In the genomic region with DNA sequence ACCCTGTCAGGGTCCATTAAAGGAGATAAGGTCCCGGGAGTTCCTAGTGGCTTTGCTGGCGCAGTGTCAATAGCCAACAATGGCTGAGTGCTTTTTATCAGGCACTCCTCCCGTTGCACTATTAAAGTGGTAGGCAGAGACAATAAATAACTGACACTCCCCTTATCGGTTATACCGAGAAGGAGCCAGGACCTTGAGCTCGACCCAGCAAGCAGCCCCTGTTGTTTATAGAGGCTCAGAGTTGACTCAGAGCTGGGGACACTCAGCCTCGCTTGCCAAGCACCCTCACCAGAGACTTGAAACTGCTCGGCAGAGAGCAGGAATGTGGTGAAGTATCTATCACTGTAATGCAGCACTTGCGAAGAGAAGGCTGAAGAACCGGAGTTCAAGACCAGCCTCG, we compare ENCODE assay signal across 13 mouse cellular contexts.
A peak's percentile ranks its signal among the peaks of the same experiment; 100 is the strongest.
DNase-seq lines count a peak whose midpoint lies in the region; ATAC-seq lines count a peak whose summit lies in the region.
"Had no signal": no experiment of that assay in that cellular context is flagged by ENCODE, and none has a peak within 500 bp of the region (broad histone marks: within the 10 kb centered on the region; RNA-seq: fewer than 3 reads in every experiment).

No protein-coding gene starts in this region.

- H3K27me3 ChIP-seq in kidney, embryonic 16.5 days (ENCODE audit: insufficient read depth, low read length), result no peaks in the 10 kb centered on the region
- H3K27me3 ChIP-seq: lung, embryonic 15.5 days; neural tube, embryonic 12.5 days had no signal

- peaks cover 33% of the 10 kb centered on the region for H3K4me1 ChIP-seq in kidney, embryonic 16.5 days (ENCODE audit: insufficient read depth, low read length)

- 34% methylated on average over 11 of the region's 11 CpGs for WGBS in kidney, embryonic 16.5 days

- no peak overlapping the region for H3K4me2 ChIP-seq in kidney, embryonic 16.5 days (replicated peaks; ENCODE audit: low read depth, low read length)
- H3K4me2 ChIP-seq: lung, embryonic 15.5 days; neural tube, embryonic 12.5 days had no signal

- no peak overlapping the region for H3K9ac ChIP-seq in kidney, embryonic 16.5 days (replicated peaks; ENCODE audit: low read length)
- H3K9ac ChIP-seq: lung, embryonic 15.5 days; neural tube, embryonic 12.5 days had no signal

- H3K9me3 ChIP-seq in kidney, embryonic 16.5 days (ENCODE audit: low read length), result no peaks in the 10 kb centered on the region
- H3K9me3 ChIP-seq: lung, embryonic 15.5 days; neural tube, embryonic 12.5 days had no signal

- intact Hi-C loops in heart, postnatal 14 days (cut with DNase I), result no loop called here

- ATAC-seq in kidney, embryonic 16.5 days (ENCODE audit: low FRiP score, low TSS enrichment), result peak; percentile 57; the same call in 1 of the 2 replicates
- ATAC-seq in erythroid progenitor cell, adult 5-6 weeks (replicated peaks; ENCODE audit: low FRiP score, poor library complexity, severe bottlenecking), result no peak
- ATAC-seq: CD4-positive, CD25-positive, alpha-beta regulatory T cell, adult 4 months; midbrain, embryonic 16.5 days had no signal

- H3K27ac ChIP-seq in kidney, embryonic 16.5 days (ENCODE audit: low read length), result no peak overlapping the region
- H3K27ac ChIP-seq: kidney, postnatal 0 days; lung, embryonic 15.5 days; neural tube, embryonic 12.5 days had no signal

- DNase-seq in kidney, postnatal 4 days, result no peak
- DNase-seq in adrenal gland, postnatal 25 days, result peak; percentile 44
- peak; percentile 10 to 28 for DNase-seq in heart, postnatal 14 days
- DNase-seq in lung, postnatal 36 days, result peak; percentile 47
- no peak for DNase-seq in urinary bladder, postnatal 4 days (ENCODE audit: low spot score in 2 of 2)
- DNase-seq: thymus, postnatal 25 days had no signal

- H3K36me3 ChIP-seq in kidney, embryonic 16.5 days (ENCODE audit: insufficient read depth, low read length), result no peaks in the 10 kb centered on the region
- H3K36me3 ChIP-seq: lung, embryonic 15.5 days; neural tube, embryonic 12.5 days had no signal

- H3K4me3 ChIP-seq in kidney, embryonic 16.5 days (ENCODE audit: low read length), result no peak overlapping the region
- H3K4me3 ChIP-seq: lung, embryonic 15.5 days; neural tube, embryonic 12.5 days had no signal

Comparison
In these comparisons a context has a peak if more than half of its experiments do, and no peak if none do; other contexts are left out.
1. DNase-seq: peak in adrenal gland, postnatal 25 days (single experiment), heart, postnatal 14 days (2 of 2) and lung, postnatal 36 days (single experiment); none in kidney, postnatal 4 days (0 of 2) and urinary bladder, postnatal 4 days (0 of 2).